Mouse (Mus musculus): ENCODE measurements at regions not wholly inside any gene's neighbourhood (a gene's known extent, or its start where the extent isn't known, plus 50 kb on each side); places are given as distances from the start of the nearest gene placed in this dataset.

DNA sequence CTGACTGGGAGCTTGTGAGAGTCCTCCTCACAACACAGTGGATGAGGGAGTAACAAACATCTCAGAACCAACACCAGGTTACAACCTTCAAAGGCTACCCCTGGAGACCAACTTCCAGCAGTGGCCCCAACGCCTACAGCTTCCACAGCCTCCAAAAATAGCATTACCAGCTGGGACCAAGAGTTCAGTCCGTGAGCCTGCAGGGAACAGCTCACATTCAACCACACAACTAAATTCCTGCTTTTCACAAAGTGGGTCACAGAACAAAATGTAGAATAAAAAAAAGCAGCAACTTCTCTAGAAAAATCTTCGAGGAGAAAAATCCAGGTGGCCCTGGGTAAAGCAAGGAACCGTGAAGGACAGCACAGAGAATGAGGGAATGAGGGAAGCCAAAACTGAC is 485.0 kb upstream of the Atp11b start:
- ATAC-seq (replicated peaks; ENCODE audit: extremely low read depth, insufficient read depth, low FRiP score): no peak
- H3K27me3 ChIP-seq (ENCODE audit: control insufficient read depth, insufficient read depth, low read length): no peaks in the 10 kb centered on the region
- H3K27ac ChIP-seq (ENCODE audit: low read length): no peak overlapping the region
- no peak overlapping the region for H3K9ac ChIP-seq (ENCODE audit: low read length)
- no peak overlapping the region for H3K4me3 ChIP-seq (ENCODE audit: low read length)
- H3K4me2 ChIP-seq (ENCODE audit: low read depth, low read length): no peak overlapping the region
- WGBS: 31% methylated on average over 4 of the region's 4 CpGs
- no peaks in the 10 kb centered on the region for H3K9me3 ChIP-seq (replicated peaks; ENCODE audit: control insufficient read depth, low read length)
- H3K36me3 ChIP-seq (ENCODE audit: control insufficient read depth, insufficient read depth): no peaks in the 10 kb centered on the region
- H3K4me1 ChIP-seq (ENCODE audit: control insufficient read depth, insufficient read depth, low read length): peaks cover 11% of the 10 kb centered on the region

DNA sequence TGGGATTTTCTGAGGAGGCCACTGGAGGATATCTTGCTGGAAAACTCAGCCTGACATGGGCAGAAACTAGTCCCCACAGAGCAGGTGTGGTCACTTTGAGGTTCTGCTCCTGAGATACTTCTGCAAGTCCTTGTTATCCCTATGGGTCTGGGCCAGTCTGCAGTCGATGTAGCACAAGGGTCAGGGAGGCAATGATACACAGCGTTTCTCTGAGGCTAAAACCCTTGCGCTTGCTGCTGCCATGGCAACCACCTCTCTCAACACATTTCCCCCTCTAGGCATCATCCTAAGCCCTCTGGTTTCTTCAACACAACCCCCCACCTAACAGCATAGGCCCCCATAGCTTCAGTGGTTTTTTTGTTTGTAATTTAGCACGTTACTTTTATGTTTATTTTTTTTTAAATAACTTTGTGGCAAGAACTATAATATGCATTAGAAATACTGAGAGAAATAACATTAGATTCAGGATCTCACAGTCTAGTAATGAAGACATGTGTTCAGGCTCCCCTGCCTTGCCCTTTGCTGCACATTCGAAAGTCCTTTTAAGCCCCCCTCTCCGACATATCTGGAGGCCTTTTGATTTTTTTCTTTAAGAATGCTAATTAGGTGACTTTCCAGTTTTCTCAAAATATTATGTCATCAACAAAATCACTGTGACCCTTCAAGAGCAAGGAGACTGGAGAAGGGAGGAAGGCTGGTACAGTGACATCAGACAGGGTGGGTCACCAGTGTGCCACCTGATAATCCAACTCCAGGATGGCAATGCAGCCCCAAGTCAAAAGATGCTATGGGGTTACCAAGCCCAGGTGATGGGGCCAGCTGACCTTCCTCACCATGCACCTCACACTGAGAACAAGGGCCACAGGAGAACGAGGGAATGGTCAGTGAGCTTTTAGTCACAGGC is 483.7 kb upstream of the Atp11b start:
- Histone ChIP-seq H3K36me3 (ENCODE audit: control insufficient read depth, insufficient read depth) (no peaks in the 10 kb centered on the region), H3K27me3 (ENCODE audit: control insufficient read depth, insufficient read depth, low read length) (no peaks in the 10 kb centered on the region), H3K27ac (ENCODE audit: low read length) (no peak overlapping the region), H3K9me3 (replicated peaks; ENCODE audit: control insufficient read depth, low read length) (no peaks in the 10 kb centered on the region), H3K4me3 (ENCODE audit: low read length) (no peak overlapping the region), H3K4me1 (ENCODE audit: control insufficient read depth, insufficient read depth, low read length) (peaks cover 11% of the 10 kb centered on the region), H3K4me2 (ENCODE audit: low read depth, low read length) (no peak overlapping the region), H3K9ac (ENCODE audit: low read length) (no peak overlapping the region)
- 76% methylated on average over 7 of the region's 7 CpGs for WGBS
- ATAC-seq (replicated peaks; ENCODE audit: extremely low read depth, insufficient read depth, low FRiP score): no peak

- Histone ChIP-seq H3K9me3 (replicated peaks; ENCODE audit: control insufficient read depth, low read length) (no peaks in the 10 kb centered on the region), H3K27me3 (ENCODE audit: control insufficient read depth, insufficient read depth, low read length) (no peaks in the 10 kb centered on the region), H3K9ac (ENCODE audit: low read length) (no peak overlapping the region), H3K4me2 (ENCODE audit: low read depth, low read length) (no peak overlapping the region), H3K27ac (ENCODE audit: low read length) (no peak overlapping the region), H3K4me3 (ENCODE audit: low read length) (no peak overlapping the region), H3K36me3 (ENCODE audit: control insufficient read depth, insufficient read depth) (no peaks in the 10 kb centered on the region), H3K4me1 (ENCODE audit: control insufficient read depth, insufficient read depth, low read length) (peaks cover 9% of the 10 kb centered on the region)
- no peak for ATAC-seq (replicated peaks; ENCODE audit: extremely low read depth, insufficient read depth, low FRiP score)
- 48% methylated on average over 5 of the region's 5 CpGs for WGBS
Measured at GRCm38 (mm10) chr3:35273546-35273945, 480.4 kb upstream of the Atp11b start.

- H3K4me3 ChIP-seq (ENCODE audit: low read length): no peak overlapping the region
- H3K9me3 ChIP-seq (replicated peaks; ENCODE audit: control insufficient read depth, low read length): no peaks in the 10 kb centered on the region
- no peaks in the 10 kb centered on the region for H3K4me1 ChIP-seq (ENCODE audit: control insufficient read depth, insufficient read depth, low read length)
- no peak overlapping the region for H3K27ac ChIP-seq (ENCODE audit: low read length)
- no peaks in the 10 kb centered on the region for H3K27me3 ChIP-seq (ENCODE audit: control insufficient read depth, insufficient read depth, low read length)
- no peaks in the 10 kb centered on the region for H3K36me3 ChIP-seq (ENCODE audit: control insufficient read depth, insufficient read depth)
- WGBS: 61% methylated on average over 5 of the region's 5 CpGs
- H3K9ac ChIP-seq (ENCODE audit: low read length): no peak overlapping the region
- ATAC-seq (replicated peaks; ENCODE audit: extremely low read depth, insufficient read depth, low FRiP score): no peak
- H3K4me2 ChIP-seq (ENCODE audit: low read depth, low read length): no peak overlapping the region
Measured at GRCm38 (mm10) chr3:35280981-35281380, 472.9 kb upstream of the Atp11b start.

DNA sequence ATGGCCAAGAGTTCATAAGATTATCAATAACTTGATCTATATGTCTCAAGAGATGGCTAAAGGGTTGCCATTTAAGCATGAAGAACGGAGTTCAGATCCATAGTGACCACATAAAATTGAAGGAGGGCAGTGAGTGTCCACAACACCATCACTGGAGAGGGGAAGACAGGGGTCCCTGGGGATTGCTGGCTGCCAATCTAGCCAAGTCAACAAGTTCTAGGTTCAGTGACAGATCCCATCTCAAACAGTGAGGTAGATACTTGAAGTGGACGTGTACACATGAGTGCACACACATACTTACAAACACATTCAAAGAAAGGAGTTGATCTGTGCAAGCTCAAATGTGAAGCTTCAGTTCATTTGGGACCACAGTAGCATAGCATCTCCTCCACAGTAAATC is 471.8 kb upstream of the Atp11b start:
- ATAC-seq (replicated peaks; ENCODE audit: extremely low read depth, insufficient read depth, low FRiP score): no peak
- Histone ChIP-seq H3K9ac (ENCODE audit: low read length) (no peak overlapping the region), H3K9me3 (replicated peaks; ENCODE audit: control insufficient read depth, low read length) (no peaks in the 10 kb centered on the region), H3K4me3 (ENCODE audit: low read length) (no peak overlapping the region), H3K27ac (ENCODE audit: low read length) (no peak overlapping the region), H3K4me1 (ENCODE audit: control insufficient read depth, insufficient read depth, low read length) (no peaks in the 10 kb centered on the region), H3K4me2 (ENCODE audit: low read depth, low read length) (no peak overlapping the region), H3K27me3 (ENCODE audit: control insufficient read depth, insufficient read depth, low read length) (no peaks in the 10 kb centered on the region), H3K36me3 (ENCODE audit: control insufficient read depth, insufficient read depth) (no peaks in the 10 kb centered on the region)
- WGBS: 73% methylated on average over 2 of the region's 2 CpGs

- no peak overlapping the region for H3K4me2 ChIP-seq (ENCODE audit: low read depth, low read length)
- ATAC-seq (replicated peaks; ENCODE audit: extremely low read depth, insufficient read depth, low FRiP score): no peak
- H3K27ac ChIP-seq (ENCODE audit: low read length): no peak overlapping the region
- H3K4me1 ChIP-seq (ENCODE audit: control insufficient read depth, insufficient read depth, low read length): no peaks in the 10 kb centered on the region
- H3K9me3 ChIP-seq (replicated peaks; ENCODE audit: control insufficient read depth, low read length): peaks cover 4% of the 10 kb centered on the region; the same call in 1 of the 2 replicates
- 67% methylated on average over 1 of the region's 1 CpGs for WGBS
- no peak overlapping the region for H3K9ac ChIP-seq (ENCODE audit: low read length)
- H3K36me3 ChIP-seq (ENCODE audit: control insufficient read depth, insufficient read depth): no peaks in the 10 kb centered on the region
- no peak overlapping the region for H3K4me3 ChIP-seq (ENCODE audit: low read length)
- no peaks in the 10 kb centered on the region for H3K27me3 ChIP-seq (ENCODE audit: control insufficient read depth, insufficient read depth, low read length)
Measured at GRCm38 (mm10) chr3:35294771-35295170, 459.1 kb upstream of the Atp11b start.

DNA sequence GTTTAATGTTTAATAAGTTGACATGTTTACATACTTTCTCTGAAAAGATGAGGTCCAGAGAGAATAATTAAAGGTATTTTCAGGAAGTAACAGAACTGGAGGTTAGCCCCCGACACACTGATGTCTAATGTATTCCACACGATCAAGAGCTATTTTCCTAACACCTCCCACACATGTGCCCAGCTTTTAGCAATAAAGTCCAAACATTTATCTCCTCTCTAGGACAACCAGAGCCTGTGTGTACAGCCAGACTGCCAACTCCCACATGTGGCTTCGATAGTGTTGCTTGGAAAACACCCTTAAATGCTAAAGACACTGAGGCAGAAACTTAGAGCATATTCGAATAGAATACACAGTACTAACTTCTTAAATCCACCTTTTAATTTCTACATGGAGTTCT is 458.2 kb upstream of the Atp11b start:
- peaks cover 4% of the 10 kb centered on the region; the same call in 1 of the 2 replicates for H3K9me3 ChIP-seq (replicated peaks; ENCODE audit: control insufficient read depth, low read length)
- H3K9ac ChIP-seq (ENCODE audit: low read length): no peak overlapping the region
- no peaks in the 10 kb centered on the region for H3K27me3 ChIP-seq (ENCODE audit: control insufficient read depth, insufficient read depth, low read length)
- WGBS: 66% methylated on average over 4 of the region's 4 CpGs
- no peaks in the 10 kb centered on the region for H3K4me1 ChIP-seq (ENCODE audit: control insufficient read depth, insufficient read depth, low read length)
- no peak for ATAC-seq (replicated peaks; ENCODE audit: extremely low read depth, insufficient read depth, low FRiP score)
- H3K4me2 ChIP-seq (ENCODE audit: low read depth, low read length): no peak overlapping the region
- no peaks in the 10 kb centered on the region for H3K36me3 ChIP-seq (ENCODE audit: control insufficient read depth, insufficient read depth)
- no peak overlapping the region for H3K27ac ChIP-seq (ENCODE audit: low read length)
- H3K4me3 ChIP-seq (ENCODE audit: low read length): no peak overlapping the region

- Histone ChIP-seq H3K4me2 (ENCODE audit: low read depth, low read length) (no peak overlapping the region), H3K27ac (ENCODE audit: low read length) (no peak overlapping the region), H3K27me3 (ENCODE audit: control insufficient read depth, insufficient read depth, low read length) (no peaks in the 10 kb centered on the region), H3K4me1 (ENCODE audit: control insufficient read depth, insufficient read depth, low read length) (no peaks in the 10 kb centered on the region), H3K9ac (ENCODE audit: low read length) (no peak overlapping the region), H3K4me3 (ENCODE audit: low read length) (no peak overlapping the region), H3K36me3 (ENCODE audit: control insufficient read depth, insufficient read depth) (no peaks in the 10 kb centered on the region), H3K9me3 (replicated peaks; ENCODE audit: control insufficient read depth, low read length) (peaks cover 8% of the 10 kb centered on the region)
- no peak for ATAC-seq (replicated peaks; ENCODE audit: extremely low read depth, insufficient read depth, low FRiP score)
Measured at GRCm38 (mm10) chr3:35299036-35299435, 454.9 kb upstream of the Atp11b start.

DNA sequence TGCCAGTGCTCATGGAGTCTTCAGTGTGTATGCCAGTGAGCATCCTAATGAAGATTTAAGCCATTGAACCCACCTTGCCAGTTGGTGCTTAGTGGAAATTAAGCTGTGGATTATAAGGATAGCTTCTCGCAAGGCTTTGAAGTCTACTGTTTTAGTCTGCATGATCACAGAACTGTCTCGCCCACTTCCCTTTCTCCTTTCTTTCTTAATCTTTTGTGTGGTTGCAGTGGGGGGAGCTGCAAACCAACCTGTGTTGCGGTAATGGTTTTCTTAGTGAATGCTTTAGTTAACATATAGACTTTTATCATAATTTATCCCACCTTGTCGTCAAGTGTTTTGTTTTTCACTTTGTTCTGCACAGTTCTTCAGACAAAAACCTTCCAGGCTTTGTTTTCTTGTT is 447.9 kb upstream of the Atp11b start:
- WGBS: 85% methylated on average over 4 of the region's 4 CpGs
- Histone ChIP-seq H3K9me3 (replicated peaks; ENCODE audit: control insufficient read depth, low read length) (peaks cover 5% of the 10 kb centered on the region), H3K27ac (ENCODE audit: low read length) (no peak overlapping the region), H3K4me2 (ENCODE audit: low read depth, low read length) (no peak overlapping the region), H3K9ac (ENCODE audit: low read length) (no peak overlapping the region), H3K4me1 (ENCODE audit: control insufficient read depth, insufficient read depth, low read length) (no peaks in the 10 kb centered on the region), H3K4me3 (ENCODE audit: low read length) (no peak overlapping the region), H3K36me3 (ENCODE audit: control insufficient read depth, insufficient read depth) (no peaks in the 10 kb centered on the region), H3K27me3 (ENCODE audit: control insufficient read depth, insufficient read depth, low read length) (no peaks in the 10 kb centered on the region)
- no peak for ATAC-seq (replicated peaks; ENCODE audit: extremely low read depth, insufficient read depth, low FRiP score)
